Mouse (Mus musculus) embryonic stem cell, embryonic (primary cell): ENCODE measurements around the gene Wdr48.

Experiments
- CTCF ChIA-PET, 4 experiments: fragments of 300-600 bp in 2 of 4; fragments of 350-600 bp in 2 of 4; sonication (Branson Sonifier 250); formaldehyde crosslinking; loops; one replicate each; lab custom pipeline; 2022; ENCODE audit warnings: inconsistent platforms in 2 of 4; lab: Charles Lee
- POLR2A ChIA-PET, 4 experiments: fragments of 300-600 bp in 2 of 4; fragments of 350-600 bp in 2 of 4; sonication (Branson Sonifier 250); formaldehyde crosslinking; loops; one replicate each; lab custom pipeline; 2022; ENCODE audit warnings: antibody characterized with exemption in 4 of 4, inconsistent platforms in 1 of 4; lab: Charles Lee

Wdr48 gene

DNA sequence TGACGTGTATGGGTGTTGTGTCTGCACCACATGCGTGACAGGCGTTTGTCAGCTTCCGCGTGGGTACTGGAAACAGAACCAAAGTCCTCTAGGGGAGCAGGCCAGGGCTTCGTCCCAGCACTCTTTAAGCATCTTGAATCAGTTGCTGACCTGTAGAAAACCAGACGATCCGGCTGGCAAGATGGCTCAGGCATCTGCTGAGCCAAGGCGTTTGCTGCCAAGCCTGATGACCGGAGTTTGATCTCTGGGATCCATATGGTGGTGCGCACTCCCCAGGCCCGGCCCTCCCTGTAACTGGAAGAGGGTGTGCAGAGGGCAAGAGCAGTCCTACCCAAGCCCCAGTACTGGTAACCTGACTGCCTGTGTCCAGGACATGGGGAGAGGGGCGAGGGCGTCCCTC is 47.2 kb downstream of the Wdr48 start:
- CTCF ChIA-PET = interaction anchor here in 2 of 4 experiments (0.5 to 0.6 kb wide), 2 partner anchors 8 to 686 kb away, joined by 3 to 9 read pairs; no protein-coding TSS in a partner anchor
- POLR2A ChIA-PET = interaction anchor here in 2 of 4 experiments (1.5 to 3.0 kb wide), 3 partner anchors 11 to 42 kb away, joined by 5 to 18 read pairs (median 5); partner anchors contain the start of gene Csrnp1 (in 1 of the 2)

DNA sequence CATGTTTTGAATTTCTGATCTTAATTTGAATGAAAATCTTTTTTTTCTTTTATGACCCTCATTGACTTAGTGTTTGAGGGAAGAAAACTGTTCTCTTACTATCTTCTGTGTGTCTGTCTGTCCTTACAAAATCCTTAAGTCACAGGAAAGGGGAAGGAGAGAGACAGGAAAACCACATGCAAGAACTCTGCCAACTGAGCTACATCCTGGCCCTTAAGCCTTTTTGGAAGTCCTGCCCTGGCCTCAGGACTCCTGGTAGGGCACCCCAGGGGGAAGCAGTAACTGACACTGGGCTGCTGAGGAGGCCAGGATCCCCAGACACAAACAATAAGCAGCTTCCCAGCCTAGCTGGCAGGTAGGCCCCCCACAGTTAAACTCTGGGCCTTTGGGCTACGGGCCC is 48.6 kb downstream of the Wdr48 start:
- POLR2A ChIA-PET = interaction anchor here in 3 of 4 experiments (0.6 to 3.0 kb wide), 14 partner anchors 10 to 184 kb away, joined by 3 to 18 read pairs (median 4); partner anchors contain the start of genes Csrnp1 (in 1 of the 3) and Rpsa (in 1 of the 3)
- CTCF ChIA-PET = interaction anchor here in 2 of 4 experiments (0.6 to 4.9 kb wide), 5 partner anchors 10 to 155 kb away, joined by 3 to 27 read pairs (median 4); no protein-coding TSS in a partner anchor

DNA sequence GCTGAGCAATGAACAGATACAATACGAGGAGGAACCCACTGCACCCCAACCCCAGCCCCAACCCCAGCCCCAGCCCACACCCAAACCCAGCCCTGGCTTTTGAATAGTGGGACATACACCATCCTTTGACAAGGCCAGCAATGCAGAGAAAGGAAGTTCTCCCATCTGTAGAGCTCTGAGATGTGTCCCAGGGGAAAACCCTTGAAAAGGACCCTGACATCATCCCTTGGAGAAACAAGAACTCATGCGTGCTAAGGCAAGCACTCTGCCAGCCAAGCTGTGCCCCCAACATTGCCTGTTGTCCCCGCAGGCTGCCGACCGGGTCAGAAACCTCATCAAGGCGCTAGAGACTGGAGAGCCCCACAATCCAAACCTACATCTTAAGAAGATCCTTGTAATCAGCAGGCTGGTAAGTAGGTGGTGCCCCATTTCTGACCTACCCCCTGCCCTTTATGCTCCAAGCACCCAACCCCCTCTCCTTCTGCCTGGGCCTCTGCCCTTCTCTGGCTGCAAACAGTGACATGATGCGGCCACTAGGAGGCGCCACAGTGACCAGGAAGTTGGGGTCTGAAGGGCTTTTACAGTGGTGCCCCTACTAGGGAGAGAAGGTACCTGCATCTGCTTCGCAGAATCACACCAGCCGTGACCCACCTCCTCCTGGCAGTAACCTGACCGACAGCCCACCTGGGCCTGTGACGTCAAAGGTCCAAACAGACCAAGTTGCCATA is 50.7 kb downstream of the Wdr48 start:
- POLR2A ChIA-PET = interaction anchor here in 3 of 4 experiments (0.6 to 1.4 kb wide), 5 partner anchors 28 to 182 kb away, joined by 3 to 8 read pairs (median 4); partner anchors contain the start of gene Rpsa (in 1 of the 3)
- CTCF ChIA-PET = interaction anchor here in 3 of 4 experiments (0.6 to 6.4 kb wide), 11 partner anchors 9 to 383 kb away, joined by 3 to 27 read pairs (median 3); no protein-coding TSS in a partner anchor

DNA sequence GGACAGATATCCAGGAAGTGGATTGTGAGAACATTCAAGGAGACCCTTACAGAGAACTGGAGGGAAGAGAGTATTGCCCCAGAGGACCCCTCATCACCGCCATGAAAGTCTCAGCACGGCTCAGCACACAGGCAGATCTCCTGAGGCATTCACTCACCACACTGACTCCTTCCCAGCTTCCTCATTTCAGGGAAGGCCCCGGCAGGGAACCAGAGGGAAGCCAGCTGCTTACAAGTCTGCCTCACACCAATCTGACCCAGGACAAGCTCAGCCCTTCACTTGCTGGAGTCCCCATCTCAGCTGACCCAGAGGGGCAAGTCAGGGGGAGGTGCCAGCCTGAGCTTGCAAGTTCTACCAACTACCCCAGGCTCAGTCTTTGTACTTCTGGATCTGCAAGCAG is 54.1 kb downstream of the Wdr48 start:
- POLR2A ChIA-PET = interaction anchor here in 3 of 4 experiments (0.6 to 1.3 kb wide), 3 partner anchors 12 to 474 kb away, joined by 4 to 6 read pairs (median 4); partner anchors contain the start of genes Gorasp1 (in 1 of the 3) and Ttc21a (in 1 of the 3)
- CTCF ChIA-PET = interaction anchor here in 2 of 4 experiments (0.6 to 6.4 kb wide), 4 partner anchors 25 to 218 kb away, joined by 3 to 19 read pairs (median 10); no protein-coding TSS in a partner anchor

DNA sequence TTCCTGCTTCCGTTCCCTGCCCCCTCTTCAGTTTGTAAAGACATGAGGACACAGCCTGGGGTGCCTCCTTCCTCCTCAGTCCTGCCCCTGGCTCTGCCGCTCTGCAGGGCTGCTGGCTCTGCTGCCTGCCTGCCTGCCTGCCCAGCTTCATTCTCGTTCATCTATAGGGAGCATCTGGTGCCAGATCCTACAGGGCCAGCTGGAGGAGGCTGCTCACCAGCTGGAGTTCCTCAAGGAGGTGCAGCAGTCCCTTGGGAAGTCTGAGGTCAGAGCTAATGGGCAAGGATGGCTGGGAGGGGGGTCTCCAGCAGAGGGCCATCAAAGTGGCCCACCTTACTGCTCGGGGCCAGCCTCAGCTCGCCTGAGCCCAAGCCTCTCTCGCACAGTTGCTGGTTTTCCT is 55.8 kb downstream of the Wdr48 start:
- ChIA-PET POLR2A (interaction anchor here in 2 of 4 experiments (0.8 to 2.9 kb wide), 9 partner anchors 8 to 59 kb away, joined by 3 to 12 read pairs (median 4); partner anchors contain the start of genes Gorasp1 (in 2 of the 2), Ttc21a (in 2 of the 2) and Csrnp1 (in 1 of the 2)), CTCF (interaction anchor here in 3 of 4 experiments (0.5 to 6.4 kb wide), 4 partner anchors 24 to 64 kb away, joined by 3 to 19 read pairs (median 10); no protein-coding TSS in a partner anchor)

DNA sequence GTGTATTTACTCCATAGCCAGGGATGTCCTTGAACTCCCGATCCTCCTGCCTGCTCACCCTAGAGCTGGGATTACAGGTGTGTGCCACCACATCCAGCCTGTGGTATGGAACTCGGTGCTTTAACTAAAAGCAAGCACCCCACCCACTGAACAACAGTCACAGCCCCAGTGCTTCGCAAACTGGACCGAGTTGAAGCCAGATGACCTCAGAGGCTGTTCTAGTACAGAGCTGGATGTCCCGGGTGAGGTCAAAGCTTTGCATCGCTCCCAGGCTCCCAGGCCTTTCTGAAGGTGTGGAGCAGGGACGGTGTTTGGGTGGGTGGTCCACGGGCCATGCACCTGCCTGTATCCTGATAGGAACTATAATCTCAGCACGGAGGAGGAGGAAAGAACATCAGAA is 56.7 kb downstream of the Wdr48 start:
- ChIA-PET CTCF (interaction anchor here in 3 of 4 experiments (1.0 to 3.9 kb wide), 3 partner anchors 23 kb away, joined by 3 to 18 read pairs (median 4); no protein-coding TSS in a partner anchor), POLR2A (interaction anchor here in 2 of 4 experiments (1.2 to 4.2 kb wide), 6 partner anchors 8 to 98 kb away, joined by 3 to 18 read pairs (median 6); partner anchors contain the start of genes Gorasp1 (in 2 of the 2) and Ttc21a (in 2 of the 2))

DNA sequence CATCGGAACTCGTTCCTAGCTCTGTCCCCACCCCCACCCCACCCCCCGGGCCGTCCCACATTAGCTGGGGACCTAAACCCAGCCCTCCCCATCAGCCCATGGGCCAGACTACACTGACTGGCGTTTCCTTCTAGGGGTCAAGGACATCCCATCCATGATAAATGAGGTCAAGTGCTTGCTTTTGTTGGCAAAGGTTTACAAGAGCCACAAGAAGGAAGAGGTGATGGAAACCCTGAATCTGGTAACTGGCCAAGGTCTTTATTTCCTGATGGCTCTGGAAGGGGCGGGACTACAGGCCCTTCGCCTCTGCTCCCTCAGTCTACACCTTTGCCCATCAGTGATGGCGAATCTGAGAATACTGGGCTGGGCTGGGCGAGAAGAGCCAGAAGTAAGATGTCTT is 64.2 kb downstream of the Wdr48 start:
- ChIA-PET CTCF (interaction anchor here in 3 of 4 experiments (0.6 to 7.1 kb wide), 7 partner anchors 15 to 168 kb away, joined by 3 to 54 read pairs (median 4); partner anchors contain the start of genes Gorasp1 (in 1 of the 3) and Ttc21a (in 1 of the 3)), POLR2A (interaction anchor here in 3 of 4 experiments (1.0 to 2.0 kb wide), 8 partner anchors 9 to 26 kb away, joined by 3 to 6 read pairs (median 5); partner anchors contain the start of genes Csrnp1 (in 1 of the 3), Gorasp1 (in 1 of the 3) and Ttc21a (in 1 of the 3))

DNA sequence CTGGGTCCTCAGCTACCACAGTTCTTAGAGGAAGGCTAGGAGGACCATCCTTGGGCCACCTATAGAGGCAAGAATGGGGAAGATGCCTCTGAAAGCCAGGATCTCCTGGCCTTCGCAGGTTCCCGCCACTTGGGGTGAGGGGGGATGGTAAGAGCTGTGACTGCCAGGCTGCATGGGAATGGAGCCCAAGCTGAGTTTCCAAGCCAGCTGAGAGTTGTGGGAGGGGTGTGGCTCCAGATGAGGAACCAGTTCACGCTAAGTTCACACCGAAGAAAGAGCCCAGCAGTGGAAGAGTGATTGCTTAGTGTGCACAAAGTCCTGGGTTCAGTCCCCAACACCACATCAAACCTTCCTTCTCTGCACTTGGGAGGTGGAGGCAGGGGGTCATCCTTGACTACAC is 67.5 kb downstream of the Wdr48 start:
- POLR2A ChIA-PET = interaction anchor here in 3 of 4 experiments (0.8 to 2.7 kb wide), 16 partner anchors 12 to 168 kb away, joined by 3 to 10 read pairs (median 4); partner anchors contain the start of genes Csrnp1 (in 2 of the 3), Gorasp1 (in 2 of the 3), Rpsa (in 2 of the 3) and Ttc21a (in 2 of the 3)
- CTCF ChIA-PET = interaction anchor here in 3 of 4 experiments (0.6 to 7.1 kb wide), 13 partner anchors 12 to 163 kb away, joined by 3 to 54 read pairs (median 3); partner anchors contain the start of genes Csrnp1 (in 1 of the 3), Gorasp1 (in 1 of the 3) and Ttc21a (in 1 of the 3)

DNA sequence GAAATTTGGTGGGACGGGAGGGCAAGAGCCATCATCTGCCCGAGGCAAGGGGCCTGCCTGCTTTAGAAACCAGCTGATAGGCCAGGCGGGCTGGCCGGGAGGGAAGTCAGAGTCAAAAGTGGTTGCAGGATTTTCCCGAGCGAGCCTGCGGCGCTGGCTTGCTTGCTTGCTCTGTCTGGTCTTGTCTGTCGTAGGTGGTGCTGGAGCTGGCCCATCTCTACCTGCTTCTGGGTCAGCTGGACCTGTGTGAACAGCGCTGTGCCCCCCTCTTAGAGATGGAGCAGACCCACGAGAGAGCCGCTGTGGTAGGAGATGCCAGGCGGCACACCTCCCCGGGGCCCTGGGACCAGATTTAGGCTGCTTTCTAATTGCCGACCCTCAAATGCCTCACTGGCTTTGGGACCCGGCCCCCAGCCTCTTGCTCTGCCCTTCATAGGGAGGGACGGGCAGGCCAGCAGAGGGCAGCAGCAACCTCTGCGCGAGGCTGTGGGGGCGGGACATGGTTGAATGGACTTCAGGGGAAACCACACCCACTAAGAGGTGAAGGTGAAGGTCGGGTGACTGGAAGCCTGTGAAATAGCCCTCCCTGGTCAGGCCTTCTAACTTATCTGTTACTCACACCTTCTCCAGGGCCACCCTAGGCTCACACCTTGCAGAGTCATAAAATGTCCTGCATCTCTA is 68.4 kb downstream of the Wdr48 start:
- CTCF ChIA-PET = interaction anchor here (0.6 to 7.1 kb wide), 10 partner anchors 11 to 162 kb away, joined by 3 to 54 read pairs (median 4); partner anchors contain the start of genes Csrnp1 (in 1 of the 4), Gorasp1 (in 1 of the 4) and Ttc21a (in 1 of the 4)

DNA sequence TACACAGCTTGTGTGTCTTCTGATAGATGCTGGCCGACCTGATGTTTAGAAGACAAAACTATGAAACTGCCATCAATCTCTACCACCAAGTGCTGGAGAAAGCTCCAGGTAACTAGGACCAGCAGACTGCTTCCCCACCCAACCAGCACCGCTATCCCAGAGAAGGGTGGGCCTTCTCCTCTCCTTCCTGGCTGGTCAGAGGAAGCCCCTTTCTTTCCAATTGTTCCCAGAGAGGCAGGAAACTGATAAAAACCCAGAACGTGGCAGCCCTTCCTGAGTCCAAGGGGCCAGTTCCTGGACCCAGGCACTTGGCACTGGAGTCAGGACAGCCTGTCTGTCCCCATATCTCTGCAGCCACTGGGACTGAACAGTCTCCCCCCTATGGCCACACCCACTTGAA is 69.5 kb downstream of the Wdr48 start:
- POLR2A ChIA-PET = interaction anchor here (0.6 to 1.3 kb wide), 4 partner anchors 9 to 21 kb away, joined by 3 read pairs; no protein-coding TSS in a partner anchor

More for the DNA sequence above, 68.4 kb downstream of the Wdr48 start:
- POLR2A ChIA-PET = interaction anchor here in 3 of 4 experiments (0.8 to 2.7 kb wide), 7 partner anchors 21 to 110 kb away, joined by 3 to 10 read pairs (median 4); partner anchors contain the start of genes Csrnp1 (in 3 of the 3), Gorasp1 (in 1 of the 3) and Ttc21a (in 1 of the 3)

DNA sequence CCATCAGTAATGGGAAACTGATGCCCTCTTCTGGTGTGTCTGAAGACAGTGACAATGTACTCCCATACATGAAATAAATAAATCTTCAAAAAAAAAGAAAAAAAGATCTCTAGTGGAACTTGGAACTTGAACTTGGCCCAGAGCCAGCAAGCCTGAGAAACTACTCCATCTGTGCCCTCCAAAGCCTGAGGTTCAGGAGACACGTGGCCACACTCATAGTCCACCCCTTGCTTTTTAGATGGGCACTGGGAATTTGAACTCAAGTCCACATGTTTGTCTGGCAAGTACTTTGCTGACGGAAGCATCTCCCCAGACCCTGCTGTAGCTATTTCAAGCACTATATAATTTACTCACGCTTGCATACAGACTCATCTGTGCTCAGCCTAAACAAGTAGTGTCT is 70.5 kb downstream of the Wdr48 start:
- ChIA-PET CTCF (interaction anchor here in 2 of 4 experiments (1.4 to 2.6 kb wide), 3 partner anchors 9 to 37 kb away, joined by 6 to 16 read pairs (median 7); no protein-coding TSS in a partner anchor), POLR2A (interaction anchor here in 3 of 4 experiments (0.8 to 3.0 kb wide), 4 partner anchors 15 to 19 kb away, joined by 3 to 10 read pairs (median 4); no protein-coding TSS in a partner anchor)

More for the DNA sequence above, 69.5 kb downstream of the Wdr48 start:
- CTCF ChIA-PET = interaction anchor here in 3 of 4 experiments (0.6 to 2.6 kb wide), 5 partner anchors 10 to 697 kb away, joined by 3 to 16 read pairs (median 3); no protein-coding TSS in a partner anchor

DNA sequence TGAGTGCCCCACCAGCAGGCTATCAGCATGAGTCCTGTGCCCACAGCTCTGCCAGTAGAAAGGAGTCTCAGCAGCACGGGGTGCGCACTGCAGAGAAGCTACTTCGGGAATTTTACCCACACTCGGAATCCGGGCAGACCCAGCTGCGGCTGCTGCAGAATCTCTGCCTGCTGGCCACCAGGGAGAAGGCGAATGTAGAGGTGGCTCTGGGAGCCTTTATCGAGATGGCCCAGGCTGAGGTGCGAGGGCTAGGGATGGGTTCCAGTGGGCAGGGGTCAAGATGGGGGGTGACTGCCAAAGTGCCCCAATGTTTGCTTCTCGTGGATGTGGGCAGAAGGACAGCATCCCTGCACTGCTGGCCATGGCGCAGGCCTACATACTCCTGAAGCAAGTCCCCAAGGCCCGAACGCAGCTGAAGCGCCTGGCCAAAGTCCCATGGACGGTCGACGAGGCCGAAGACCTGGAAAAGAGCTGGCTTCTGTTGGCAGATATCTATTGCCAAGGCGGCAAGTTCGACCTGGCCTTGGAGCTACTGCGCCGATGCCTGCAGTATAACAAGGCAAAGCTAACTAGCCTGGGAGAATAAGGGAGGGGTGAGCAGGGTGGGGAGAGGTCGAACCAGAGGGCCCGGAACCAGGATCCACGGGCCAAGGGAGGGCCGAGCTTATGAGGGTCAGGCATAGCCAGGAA is 71.7 kb downstream of the Wdr48 start:
- CTCF ChIA-PET = interaction anchor here in 3 of 4 experiments (0.6 to 2.6 kb wide), 6 partner anchors 8 to 161 kb away, joined by 3 to 16 read pairs (median 5); no protein-coding TSS in a partner anchor
- POLR2A ChIA-PET = interaction anchor here (0.7 to 3.0 kb wide), 13 partner anchors 11 to 161 kb away, joined by 3 to 10 read pairs (median 4); partner anchors contain the start of genes Csrnp1 (in 3 of the 4), Gorasp1 (in 1 of the 4), Rpsa (in 1 of the 4) and Ttc21a (in 1 of the 4)

DNA sequence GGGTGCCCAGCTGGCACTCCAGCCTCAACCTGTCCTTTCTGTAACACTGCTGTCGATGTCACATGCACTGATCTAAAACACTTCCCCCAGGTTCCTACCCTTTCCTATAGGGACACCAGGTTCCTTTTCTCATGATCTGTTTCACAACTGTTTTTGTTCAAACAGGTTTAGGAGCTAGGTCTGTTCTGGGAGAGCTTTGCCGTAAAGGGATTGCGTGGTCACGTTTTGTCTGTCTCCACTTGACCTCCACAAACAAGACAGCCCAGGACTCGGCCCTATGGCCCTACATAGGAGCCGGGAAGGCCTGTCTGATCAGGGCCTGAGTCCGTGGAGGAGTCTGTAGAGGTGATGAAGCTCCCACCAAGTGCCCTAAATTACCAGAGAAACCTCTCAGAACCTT is 75.1 kb downstream of the Wdr48 start:
- POLR2A ChIA-PET = interaction anchor here in 2 of 4 experiments (0.6 to 2.9 kb wide), 7 partner anchors 10 to 35 kb away, joined by 3 to 10 read pairs (median 5); partner anchors contain the start of gene Csrnp1 (in 1 of the 2)
- CTCF ChIA-PET = interaction anchor here in 2 of 4 experiments (0.6 to 1.7 kb wide), 3 partner anchors 12 to 39 kb away, joined by 3 to 5 read pairs (median 4); no protein-coding TSS in a partner anchor

DNA sequence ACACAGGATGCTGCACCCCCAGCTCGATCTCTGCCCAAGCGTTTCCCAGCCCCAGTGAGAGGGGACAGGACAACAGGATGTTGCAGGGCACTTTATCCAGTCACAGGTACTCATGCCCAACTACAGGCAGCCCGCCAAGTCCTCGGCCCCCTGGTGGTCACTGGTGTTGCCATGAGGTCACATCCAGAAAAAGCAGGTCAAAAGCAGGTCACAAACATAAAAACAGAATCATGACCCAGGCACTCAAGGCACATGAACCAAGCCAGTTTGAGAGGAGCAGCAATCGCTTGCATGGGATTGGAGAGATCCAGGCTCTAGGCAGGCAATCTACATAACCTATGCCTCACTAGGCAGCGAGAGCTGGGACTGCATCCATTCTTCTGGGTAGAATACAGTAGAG is 75.5 kb downstream of the Wdr48 start:
- ChIA-PET CTCF (interaction anchor here in 3 of 4 experiments (0.5 to 1.7 kb wide), 6 partner anchors 11 to 696 kb away, joined by 3 to 6 read pairs (median 4); partner anchors contain the start of genes Csrnp1 (in 1 of the 3), Gorasp1 (in 1 of the 3) and Ttc21a (in 1 of the 3)), POLR2A (interaction anchor here in 3 of 4 experiments (0.6 to 2.9 kb wide), 9 partner anchors 9 to 1245 kb away, joined by 3 to 10 read pairs (median 4); partner anchors contain the start of gene Csrnp1 (in 1 of the 3))
